Mouse (Mus musculus): ENCODE measurements around the gene Ndufs1. TPM values are rescaled to one million over a fixed set of nuclear protein-coding genes. Genes with fewer than 3 reads are reported as not detected.

The Ndufs1 gene
- polyA plus RNA-seq, 1 experiment from 2014 or later, result 382 TPM

Small RNA genes within 50 kb of the gene (microRNA-seq; reads per million reads assigned to microRNA genes)
- not detected for gene Gm24557
- not detected for gene Gm27512

Other genes starting within 250 kb of the Ndufs1 start
- 10.6 and 12.2 TPM in 2 replicates for gene Ino80d, start 62.2 kb downstream of the Ndufs1 start, polyA plus RNA-seq (2014; fragmentation: Nextera tagmentation; extraction: Ambion mirVana)
- 358 and 403 TPM in 2 replicates for gene Eef1b2, start within 50 bp of the Ndufs1 start, polyA plus RNA-seq (2014; fragmentation: Nextera tagmentation; extraction: Ambion mirVana)
- gene Gpr1, start 37.7 kb upstream of the Ndufs1 start, polyA plus RNA-seq (2014; fragmentation: Nextera tagmentation; extraction: Ambion mirVana), result 0.09 and 0.20 TPM in 2 replicates
- 7.5 and 8.7 TPM in 2 replicates for gene Zdbf2, start 96.4 kb upstream of the Ndufs1 start, polyA plus RNA-seq (2014; fragmentation: Nextera tagmentation; extraction: Ambion mirVana)

Measured in heart, embryonic 14.5 days (tissue).